Mouse (Mus musculus) layer of hippocampus, adult 9-10 months (tissue): ENCODE measurements at regions not wholly inside any gene's neighbourhood (a gene's known extent, or its start where the extent isn't known, plus 50 kb on each side); places are given as distances from the start of the nearest gene placed in this dataset.
A peak's percentile ranks its signal among the peaks of the same experiment; 100 is the strongest.
"Not testable (repeated sequence)": the region's sequence is repeated elsewhere in the genome, so short reads cannot be mapped to it uniquely, and the experiment has no call there.

Source experiments
- DNase-seq: peaks from one replicate; pipeline ENCODE4 v3.0.0; 2022; ENCODE audit warnings: low spot score

- DNase-seq = no peak
These were observed 88.3 kb upstream of the Tmem28 start for GRCm38 (mm10) chrX:99732526-99732925.

DNA sequence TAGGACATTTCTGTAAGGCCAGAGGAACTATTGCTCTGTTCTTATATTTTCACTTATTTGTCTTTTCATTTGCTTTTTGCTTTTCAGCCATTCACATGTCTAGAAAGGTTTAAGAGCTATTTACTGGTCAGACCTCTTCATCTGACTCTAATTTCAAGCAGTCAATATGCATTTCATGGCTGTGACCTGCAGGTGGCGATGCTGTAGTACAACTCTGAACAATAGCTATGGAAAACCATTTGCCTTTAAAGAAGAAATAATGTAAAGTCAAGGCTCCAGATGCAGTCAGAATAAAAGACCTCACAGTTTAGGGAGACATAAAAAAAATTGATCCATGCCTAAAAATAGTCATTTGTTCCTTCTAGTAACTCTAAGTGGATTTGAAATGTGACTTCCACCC, 95.7 kb upstream of the Tmem28 start:
- DNase-seq = peak; percentile 25

- no peak for DNase-seq
These were observed 125.5 kb upstream of the Tmem28 start for GRCm38 (mm10) chrX:99695366-99695765.

DNA sequence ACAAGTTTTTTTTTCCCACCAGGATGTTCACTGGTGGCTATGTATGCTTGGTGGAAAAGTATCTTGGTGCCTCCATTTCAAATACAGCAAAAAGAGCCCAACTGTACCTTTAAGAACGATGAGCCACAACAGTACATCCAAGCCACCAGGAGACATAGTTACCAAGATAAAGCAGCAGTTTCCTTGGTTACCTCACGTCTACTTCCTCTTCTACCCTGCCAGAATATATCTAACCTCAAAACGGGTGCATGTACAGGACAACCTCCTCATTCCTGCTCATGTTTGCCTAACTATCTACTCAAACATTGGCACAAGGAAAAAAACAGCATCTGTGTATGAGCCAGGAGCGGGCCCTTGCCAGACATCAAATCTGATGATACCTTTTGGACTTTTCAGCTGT, 129.8 kb upstream of the Tmem28 start:
- DNase-seq = peak; percentile 2

DNA sequence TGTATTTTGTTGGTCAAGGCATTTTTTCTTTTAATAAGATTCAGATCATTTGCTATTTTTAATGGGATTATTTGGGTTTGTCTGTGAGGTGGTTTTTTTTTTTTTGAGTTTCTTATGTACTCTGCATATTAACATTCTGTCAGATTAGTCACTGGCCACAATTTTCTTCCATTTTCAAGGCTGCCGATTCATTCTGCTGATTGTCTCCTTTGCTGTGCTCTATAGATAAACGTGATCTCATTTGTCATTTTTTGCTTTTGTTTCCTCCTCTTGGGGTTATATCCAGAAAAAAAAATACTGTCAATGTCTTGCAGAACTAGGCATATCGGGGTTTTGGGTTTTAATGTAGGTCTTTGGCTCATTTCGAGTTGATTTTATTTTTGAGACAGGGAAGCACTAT, 131.1 kb upstream of the Tmem28 start:
- no peak for DNase-seq

DNA sequence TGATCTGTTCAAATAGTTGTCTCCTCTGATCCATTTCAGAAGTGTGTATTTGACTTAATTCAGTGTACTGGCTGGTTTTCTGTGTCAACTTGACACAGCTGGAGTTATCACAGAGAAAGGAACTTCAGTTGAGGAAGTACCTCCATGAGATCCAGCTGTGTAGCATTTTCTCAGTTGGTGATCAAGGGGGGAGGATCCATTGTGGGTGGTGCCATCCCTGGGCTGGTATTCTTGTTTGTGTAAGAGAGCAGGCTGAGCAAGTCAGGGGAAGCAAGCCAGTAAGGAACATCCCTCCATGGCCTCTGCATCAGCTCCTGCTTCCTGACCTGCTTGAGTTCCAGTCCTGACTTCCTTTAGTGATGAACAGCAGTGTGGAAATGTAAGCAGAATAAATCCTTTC, 138.3 kb upstream of the Tmem28 start:
- not testable (repeated sequence) for DNase-seq

DNA sequence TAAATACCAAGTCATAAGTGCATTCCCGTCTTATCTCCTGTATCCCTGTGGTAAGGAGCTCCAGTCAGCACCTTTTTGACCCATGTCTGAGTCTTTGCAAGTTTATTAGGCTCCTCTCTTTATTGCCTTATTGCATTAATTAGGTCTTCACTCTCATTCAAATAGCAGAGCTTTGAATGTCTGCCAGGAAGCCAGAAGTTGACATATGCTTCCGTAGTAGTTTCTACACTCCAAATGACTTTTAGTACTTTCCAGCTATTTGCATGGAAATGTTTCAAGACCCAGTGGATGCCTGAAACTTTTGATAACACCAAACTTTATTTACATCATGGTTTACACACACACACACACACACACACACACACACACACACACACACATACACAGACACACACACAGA, 153.2 kb upstream of the Tmem28 start:
- no peak for DNase-seq

DNA sequence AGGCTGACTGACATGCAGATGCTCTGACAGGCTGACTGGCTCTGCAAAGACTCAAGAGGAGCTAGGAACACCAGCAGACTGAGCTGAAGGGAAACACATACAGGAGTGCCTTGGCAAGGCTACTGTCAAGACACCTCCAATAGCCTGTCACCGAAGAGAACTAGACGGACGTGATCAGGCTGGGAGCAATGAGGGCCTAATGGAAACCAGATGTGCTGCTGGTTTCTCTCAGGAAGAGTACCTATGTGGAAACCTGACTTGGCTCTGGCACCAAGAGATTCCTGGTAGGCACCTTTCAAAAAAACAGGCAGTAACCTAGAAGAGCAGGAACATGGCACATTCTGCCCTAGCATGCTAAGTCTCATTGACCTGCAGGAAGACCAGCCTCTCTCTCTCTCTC, 158.3 kb upstream of the Tmem28 start:
- no peak for DNase-seq

DNA sequence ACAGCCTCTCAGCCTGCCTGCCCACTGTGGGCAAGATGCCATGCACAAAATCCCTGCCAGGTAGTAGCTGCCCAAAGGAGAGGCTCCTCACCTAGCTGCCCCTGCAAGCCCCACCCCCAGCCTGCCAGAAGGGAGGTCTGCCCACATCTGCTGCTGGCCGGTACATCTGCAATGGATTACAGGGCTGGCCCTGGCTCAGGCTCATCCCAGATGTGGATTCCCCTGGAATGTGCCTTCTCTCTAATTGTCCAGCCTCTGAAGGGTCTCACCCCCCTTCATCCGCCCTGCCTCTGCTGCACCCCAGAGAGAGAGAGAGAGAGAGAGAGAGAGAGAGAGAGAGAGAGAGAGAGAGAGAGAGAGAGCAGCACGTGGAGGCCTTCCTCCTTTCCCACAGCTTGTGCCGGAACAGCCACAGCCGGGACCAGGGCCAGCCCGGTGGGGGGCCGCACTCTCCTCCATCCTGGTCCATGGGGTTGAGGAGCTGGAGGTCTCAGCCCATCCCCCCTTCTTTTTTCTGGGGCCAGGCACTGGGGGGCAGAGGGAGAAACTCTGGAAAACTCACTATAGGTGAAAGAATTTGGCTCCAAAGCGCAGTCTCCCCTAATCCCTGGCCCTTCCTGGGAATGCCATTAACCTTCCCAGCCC, 161.2 kb upstream of the Tmem28 start:
- no peak for DNase-seq

GRCm38 (mm10) chrX:99657790-99658451, 162.9 kb upstream of the Tmem28 start:
- DNase-seq = no peak

GRCm38 (mm10) chrX:99656988-99657387, 163.8 kb upstream of the Tmem28 start:
- no peak for DNase-seq

- DNase-seq = no peak
These were observed 161.2 kb upstream of the Pja1 start for GRCm38 (mm10) chrX:99632211-99632775.

DNA sequence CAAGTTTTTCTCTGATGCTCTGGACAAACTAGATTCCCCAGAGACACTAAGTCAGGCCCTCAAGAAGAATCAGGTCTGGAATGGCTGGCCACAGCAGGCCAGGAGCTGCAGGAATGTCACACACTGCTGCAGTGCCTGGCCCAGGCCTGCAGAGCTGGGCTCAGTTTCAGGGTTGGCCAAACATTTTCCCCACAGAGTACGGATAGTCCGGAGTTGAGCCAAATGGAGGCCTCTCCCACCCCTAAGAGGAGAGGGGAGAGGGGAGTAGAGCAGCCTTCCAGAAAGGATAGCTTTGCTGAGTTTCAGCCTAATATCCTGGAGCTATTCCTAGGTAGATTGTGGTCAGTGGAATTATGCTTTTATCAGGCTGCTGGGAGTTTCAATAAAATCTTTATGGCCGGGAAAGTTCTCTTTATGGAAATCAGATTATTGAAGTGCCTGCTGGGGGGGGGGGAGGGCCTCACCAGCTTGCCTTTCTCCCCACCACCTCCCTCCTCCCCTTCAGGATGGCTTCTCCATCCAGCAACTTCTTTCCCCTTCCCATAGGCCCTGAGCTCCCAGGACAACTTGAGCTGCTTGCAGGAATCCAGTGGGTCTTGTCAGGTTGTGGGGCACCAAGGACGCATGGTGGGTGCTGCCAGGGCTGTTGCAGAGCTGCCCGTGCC, 153.6 kb upstream of the Pja1 start:
- DNase-seq = no peak

DNA sequence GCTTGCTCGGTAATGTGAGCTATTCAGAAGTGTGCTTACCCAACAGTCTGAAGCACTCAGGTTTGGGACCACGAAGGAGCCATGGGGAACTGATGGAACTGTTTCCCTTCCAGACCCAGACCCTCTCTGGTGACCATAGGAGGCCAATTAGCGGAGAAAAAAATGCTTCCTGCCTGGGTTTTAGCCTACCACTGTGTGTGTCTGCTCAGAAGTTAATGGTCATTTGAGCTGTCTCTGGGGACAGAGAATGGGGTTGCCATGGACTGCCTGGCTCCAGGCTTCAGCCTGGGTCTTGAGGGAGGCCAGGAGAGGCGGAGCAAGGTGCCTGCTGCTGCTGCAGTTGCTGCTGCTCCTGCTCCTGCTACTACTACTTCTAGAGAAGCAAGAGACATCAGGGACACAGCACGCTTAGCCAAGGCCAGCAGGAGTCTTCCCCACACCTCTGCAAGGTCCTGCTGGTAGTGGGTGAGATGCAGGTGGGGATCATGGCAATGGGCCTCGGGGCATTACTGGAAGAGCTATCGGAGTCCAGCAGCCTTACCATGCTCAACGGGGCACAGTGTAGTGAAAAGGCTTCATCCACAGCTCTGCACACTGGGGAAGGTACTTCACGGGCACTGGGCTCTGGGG, 141.2 kb upstream of the Pja1 start:
- DNase-seq = no peak

GRCm38 (mm10) chrX:99610096-99610495, 139.0 kb upstream of the Pja1 start:
- DNase-seq = no peak

GRCm38 (mm10) chrX:99609591-99609990, 138.5 kb upstream of the Pja1 start:
- DNase-seq = no peak

- DNase-seq = no peak
These were observed 137.2 kb upstream of the Pja1 start for GRCm38 (mm10) chrX:99608284-99608692.

GRCm38 (mm10) chrX:99605084-99605824, 134.2 kb upstream of the Pja1 start:
- DNase-seq = no peak

GRCm38 (mm10) chrX:99603714-99604113, 132.6 kb upstream of the Pja1 start:
- DNase-seq = no peak

DNA sequence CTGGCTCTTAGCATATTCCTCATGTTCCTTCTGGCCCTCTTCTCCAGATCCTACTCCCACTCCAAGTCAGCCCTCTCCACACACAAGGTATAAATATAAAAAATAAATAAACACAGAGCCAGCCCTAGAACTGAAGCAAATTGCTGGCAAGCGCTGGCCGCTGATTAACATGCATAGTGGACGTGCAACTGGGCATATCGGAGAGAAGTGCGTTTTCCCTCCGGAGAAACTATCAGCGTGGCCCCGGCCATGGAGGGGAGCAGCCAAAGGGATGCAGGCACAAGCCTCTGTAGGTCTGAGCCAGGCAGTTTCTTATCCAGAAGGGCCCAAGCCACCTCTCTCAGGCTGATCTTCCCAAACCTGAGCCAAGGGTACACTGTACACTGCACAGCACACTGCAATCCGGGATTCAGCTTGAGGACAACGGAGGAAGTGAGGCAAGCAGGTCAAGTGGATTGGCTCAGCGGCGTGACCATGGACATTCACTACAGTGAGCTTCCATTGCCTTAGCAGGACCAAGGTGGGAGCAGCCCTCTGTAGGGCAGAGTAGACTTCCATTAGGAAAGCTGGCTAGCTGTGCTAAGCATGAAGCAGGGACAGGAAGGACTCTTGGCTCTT, 131.3 kb upstream of the Pja1 start:
- no peak for DNase-seq

DNA sequence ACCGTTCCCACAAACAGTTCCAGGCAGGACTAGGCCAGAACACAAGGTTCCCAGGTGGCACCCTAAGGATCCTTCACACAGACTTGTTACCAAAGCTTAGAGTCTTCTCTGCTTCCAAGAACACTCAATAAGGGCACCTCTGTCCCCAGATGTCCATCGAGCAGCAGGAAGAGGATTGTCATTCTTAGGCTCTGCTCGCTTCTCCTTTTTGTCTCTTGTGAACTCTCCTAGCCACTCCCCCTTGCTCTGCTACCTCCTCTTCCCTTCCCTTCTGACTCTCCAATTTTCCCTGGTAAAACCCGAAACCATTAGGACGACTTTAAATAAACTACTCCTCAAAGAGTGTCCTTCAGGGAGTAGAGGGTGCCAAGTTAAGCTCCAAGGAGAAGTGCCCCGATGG, 124.4 kb upstream of the Pja1 start:
- DNase-seq = no peak
